Mouse (Mus musculus) liver, embryonic 16.5 days (tissue): ENCODE measurements around the gene Bysl. TPM values are rescaled to one million over a fixed set of nuclear protein-coding genes. Genes with fewer than 3 reads are reported as not detected.

Source experiments
- ATAC-seq: fragments of 200-750 bp; cut with Nextera tagmentation; 2 replicates; pipeline ENCODE4 v1.8.0; 2017; ENCODE audit warnings: low read depth, mild to moderate bottlenecking, moderate number of reproducible peaks, moderate library complexity
- H3K27ac ChIP-seq: fragments of 300-500 bp; sonication (generic); 2 replicates; pipeline ENCODE4 v1.5.1; 2014; ENCODE audit warnings: mild to moderate bottlenecking, low read length
- H3K27me3 ChIP-seq: fragments of 300-500 bp; sonication (generic); 2 replicates; pipeline ENCODE4 v1.6.1; 2014; ENCODE audit warnings: low read depth, low read length, mixed read lengths; ENCODE audit not compliant: control insufficient read depth, insufficient read depth
- H3K36me3 ChIP-seq: fragments of 300-500 bp; sonication (generic); 2 replicates; pipeline ENCODE4 v1.6.1; 2014; ENCODE audit warnings: mild to moderate bottlenecking; ENCODE audit not compliant: control insufficient read depth, insufficient read depth
- H3K4me1 ChIP-seq: fragments of 300-500 bp; sonication (generic); 2 replicates; pipeline ENCODE4 v1.6.1; 2014; ENCODE audit warnings: low read depth, low read length, mixed read lengths; ENCODE audit not compliant: control insufficient read depth
- H3K4me2 ChIP-seq: fragments of 300-500 bp; sonication (generic); 2 replicates; pipeline ENCODE4 v1.6.1; 2014; ENCODE audit warnings: low read depth, low read length, mixed read lengths
- H3K4me3 ChIP-seq: fragments of 300-500 bp; sonication (generic); 2 replicates; pipeline ENCODE4 v1.5.1; 2014; ENCODE audit warnings: low read depth, mild to moderate bottlenecking, low read length
- H3K9ac ChIP-seq: fragments of 300-500 bp; sonication (generic); 2 replicates; pipeline ENCODE4 v1.6.1; 2014; ENCODE audit warnings: low read depth, low read length
- H3K9me3 ChIP-seq: fragments of 300-500 bp; sonication (generic); replicated peaks from 2 replicates; pipeline ENCODE4 v1.6.1; 2016; ENCODE audit warnings: low read length; ENCODE audit not compliant: control insufficient read depth
- WGBS: fragments of 180-500 bp; shearing (Covaris S2); extraction: QIAGEN DNeasy Blood & Tissue Kit; methylation state at CpG from one replicate; pipeline ENCODE4 v1.1.7; 2014; ENCODE audit not compliant: insufficient replicate concordance; 5-methylcytosine and 5-hydroxymethylcytosine counted together
- polyA plus RNA-seq: library from polyadenylated mRNA; unstranded; fragments of >200 nt; fragmentation: Nextera tagmentation; extraction: Ambion mirVana; gene quantifications from 2 replicates; pipeline ENCODE4 v1.2.1, GENCODE M21; 2015

The Bysl gene
- polyA plus RNA-seq, 1 experiment from 2014 or later: 12.5 TPM

GRCm38 (mm10) chr17:47633999-47634770 lies 22.9 kb upstream of the Bysl start:
- ATAC-seq: no peak
- WGBS: 52% methylated on average over 7 of the region's 7 CpGs
- no peak overlapping the region for H3K4me2 ChIP-seq
- H3K9me3 ChIP-seq: no peaks in the 10 kb centered on the region
- H3K27me3 ChIP-seq: no peaks in the 10 kb centered on the region
- no peak overlapping the region for H3K27ac ChIP-seq
- peaks cover 21% of the 10 kb centered on the region for H3K4me1 ChIP-seq
- no peak overlapping the region for H3K4me3 ChIP-seq
- H3K9ac ChIP-seq: no peak overlapping the region
- H3K36me3 ChIP-seq: peaks cover 2% of the 10 kb centered on the region; the same call in 1 of the 2 replicates

GRCm38 (mm10) chr17:47632181-47632840 lies 21.0 kb upstream of the Bysl start:
- no peak overlapping the region for H3K4me3 ChIP-seq
- H3K9ac ChIP-seq: no peak overlapping the region
- H3K4me2 ChIP-seq: no peak overlapping the region
- peaks cover 2% of the 10 kb centered on the region; the same call in 1 of the 2 replicates for H3K36me3 ChIP-seq
- no peak for ATAC-seq
- H3K27ac ChIP-seq: no peak overlapping the region
- no peaks in the 10 kb centered on the region for H3K27me3 ChIP-seq
- WGBS: 71% methylated on average over 4 of the region's 4 CpGs
- H3K4me1 ChIP-seq: peaks cover 33% of the 10 kb centered on the region
- no peaks in the 10 kb centered on the region for H3K9me3 ChIP-seq

DNA sequence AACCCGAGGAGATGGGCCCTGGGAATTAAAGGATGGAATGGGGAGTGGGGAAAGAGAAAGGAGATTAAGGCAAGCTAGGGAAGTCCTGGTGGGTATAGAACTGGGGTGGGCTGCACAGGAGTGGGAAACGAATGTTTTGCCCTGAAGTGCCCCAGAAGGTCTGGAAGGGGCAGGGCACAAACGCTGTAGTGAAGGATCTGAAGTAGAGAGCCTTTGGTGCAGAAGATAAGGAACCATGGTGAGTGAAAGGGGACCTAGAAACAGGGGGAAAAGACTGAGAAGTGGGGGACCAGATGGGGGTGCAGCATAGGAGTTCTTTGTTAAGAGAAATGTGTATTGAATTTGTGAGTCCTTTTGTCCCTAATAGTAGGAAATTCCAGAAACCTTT lies 19.4 kb upstream of the Bysl start, which contains the start of gene Usp49:
Gene Usp49, plus strand, starts transcription at position 13 of the 388 bp plus-strand sequence.
- ATAC-seq: no peak; the same call in 1 of the 2 replicates
- Histone ChIP-seq H3K27ac (peak within 1 kb of the TSS; percentile 94), H3K4me1 (peaks cover 33% of the 10 kb centered on the region), H3K4me3 (peak within 1 kb of the TSS; percentile 82), H3K27me3 (no peaks in the 10 kb centered on the region), H3K9me3 (no peaks in the 10 kb centered on the region), H3K36me3 (peaks cover 4% of the 10 kb centered on the region; the same call in 1 of the 2 replicates), H3K9ac (peak within 1 kb of the TSS; percentile 88), H3K4me2 (peak within 1 kb of the TSS; percentile 100)
- WGBS: 3% methylated on average over 3 of the region's 3 CpGs

DNA sequence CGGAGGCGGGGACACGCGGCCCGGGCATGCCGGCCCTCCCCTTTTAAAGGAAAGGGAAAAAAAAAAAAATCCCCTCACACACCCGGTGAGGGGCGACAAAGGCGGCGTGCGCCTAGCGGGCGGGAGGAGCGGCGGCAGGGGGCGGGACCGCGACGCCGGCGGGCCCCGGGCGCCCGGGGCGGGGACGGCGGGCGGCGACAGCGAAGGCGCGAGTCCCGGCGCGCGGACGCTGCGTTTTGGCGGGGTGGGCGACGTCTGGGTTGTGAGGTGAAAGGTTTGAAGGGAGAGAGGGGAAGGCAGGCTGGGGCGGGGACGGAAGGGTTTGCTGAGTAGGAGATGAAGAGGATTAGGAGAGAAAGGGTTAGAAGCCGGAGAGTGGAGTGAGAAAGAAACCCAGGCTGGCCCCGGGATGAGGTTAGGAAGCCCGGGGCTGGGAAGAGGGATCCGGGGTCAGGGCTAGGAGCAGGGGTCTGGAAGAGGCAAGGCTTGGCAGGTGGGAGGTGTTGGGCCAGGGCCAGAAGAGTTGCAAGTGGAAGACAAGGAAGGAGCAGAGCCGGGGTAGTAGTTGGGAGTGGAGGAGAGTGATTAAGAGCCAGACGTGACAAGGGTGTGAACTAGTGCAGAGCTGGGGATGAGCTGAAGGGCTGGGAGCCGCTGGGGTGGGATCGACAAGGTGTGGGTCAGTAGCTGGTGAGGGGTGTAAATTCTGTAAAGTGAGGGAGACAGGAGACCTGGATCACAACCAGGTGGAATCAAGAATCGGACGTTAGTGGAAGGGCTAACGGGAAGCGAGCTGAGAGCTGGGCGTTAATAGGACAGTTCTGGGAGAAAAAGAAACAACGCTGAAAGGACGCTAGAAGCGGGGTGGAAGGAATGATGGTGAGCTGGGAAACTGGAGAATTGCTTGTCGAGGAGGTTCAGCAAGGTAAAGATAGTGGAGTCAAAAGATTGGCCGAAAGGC lies 18.7 kb upstream of the Bysl start:
- H3K9ac ChIP-seq: peak overlapping the region; percentile 88
- peak overlapping the region; percentile 82 for H3K4me3 ChIP-seq
- ATAC-seq: peak; percentile 65
- peak overlapping the region; percentile 100 for H3K4me2 ChIP-seq
- H3K27ac ChIP-seq: peak overlapping the region; percentile 94
- no peaks in the 10 kb centered on the region for H3K9me3 ChIP-seq
- H3K36me3 ChIP-seq: peaks cover 8% of the 10 kb centered on the region; the same call in 1 of the 2 replicates
- peaks cover 33% of the 10 kb centered on the region for H3K4me1 ChIP-seq
- H3K27me3 ChIP-seq: no peaks in the 10 kb centered on the region
- WGBS: under 1% methylated on average over 52 of the region's 61 CpGs

- H3K27ac ChIP-seq: peak overlapping the region; percentile 94
- H3K36me3 ChIP-seq: peaks cover 16% of the 10 kb centered on the region
- peak overlapping the region; percentile 88 for H3K9ac ChIP-seq
- peak overlapping the region; percentile 100 for H3K4me2 ChIP-seq
- under 1% methylated on average over 63 of the region's 63 CpGs for WGBS
- peaks cover 29% of the 10 kb centered on the region for H3K4me1 ChIP-seq
- peak overlapping the region; percentile 82 for H3K4me3 ChIP-seq
- H3K9me3 ChIP-seq: no peaks in the 10 kb centered on the region
- H3K27me3 ChIP-seq: no peaks in the 10 kb centered on the region
- ATAC-seq: peak; percentile 89
Measured at GRCm38 (mm10) chr17:47628851-47629676, 17.8 kb upstream of the Bysl start.

DNA sequence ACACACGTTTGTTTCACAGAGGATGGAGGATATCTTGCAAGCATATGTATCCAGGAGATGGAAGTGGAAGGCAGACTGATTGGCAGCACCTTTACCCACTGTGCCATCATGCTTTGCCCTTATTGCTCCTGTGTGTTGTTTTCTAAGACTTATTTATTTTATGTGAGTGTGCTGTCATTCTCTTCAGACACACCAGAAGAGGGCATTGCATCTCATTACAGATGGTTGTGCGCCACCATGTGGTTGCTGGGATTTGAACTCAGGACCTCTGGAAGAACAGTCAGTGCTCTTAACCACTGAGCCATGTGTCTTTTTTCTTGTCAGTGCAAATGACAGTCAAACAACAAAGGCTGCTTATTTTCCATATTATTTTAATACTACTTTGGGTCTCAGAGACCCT lies 16.5 kb upstream of the Bysl start:
- peak overlapping the region; percentile 88; the same call in 1 of the 2 replicates for H3K9ac ChIP-seq

GRCm38 (mm10) chr17:47626031-47626430 lies 14.7 kb upstream of the Bysl start:
- H3K4me3 ChIP-seq: no peak overlapping the region
- no peak overlapping the region for H3K9ac ChIP-seq
- no peak overlapping the region for H3K4me2 ChIP-seq
- no peak overlapping the region for H3K27ac ChIP-seq
- no peak for ATAC-seq
- peaks cover 35% of the 10 kb centered on the region for H3K36me3 ChIP-seq
- WGBS: 92% methylated on average over 5 of the region's 5 CpGs
- no peaks in the 10 kb centered on the region for H3K9me3 ChIP-seq
- H3K27me3 ChIP-seq: no peaks in the 10 kb centered on the region
- H3K4me1 ChIP-seq: peaks cover 20% of the 10 kb centered on the region

More for the DNA sequence above, 16.5 kb upstream of the Bysl start:
- Histone ChIP-seq H3K4me2 (peak overlapping the region; percentile 100), H3K36me3 (peaks cover 29% of the 10 kb centered on the region), H3K9me3 (no peaks in the 10 kb centered on the region), H3K27ac (peak overlapping the region; percentile 94), H3K27me3 (no peaks in the 10 kb centered on the region), H3K4me3 (peak overlapping the region; percentile 82), H3K4me1 (peaks cover 23% of the 10 kb centered on the region)
- WGBS: 66% methylated on average over 2 of the region's 2 CpGs
- ATAC-seq: no peak

GRCm38 (mm10) chr17:47625088-47625487 lies 13.8 kb upstream of the Bysl start:
- H3K9ac ChIP-seq: no peak overlapping the region
- no peak overlapping the region for H3K4me3 ChIP-seq
- H3K27me3 ChIP-seq: no peaks in the 10 kb centered on the region
- 97% methylated on average over 2 of the region's 2 CpGs for WGBS
- peaks cover 12% of the 10 kb centered on the region for H3K4me1 ChIP-seq
- no peaks in the 10 kb centered on the region for H3K9me3 ChIP-seq
- H3K36me3 ChIP-seq: peaks cover 38% of the 10 kb centered on the region
- no peak overlapping the region for H3K4me2 ChIP-seq
- ATAC-seq: no peak
- H3K27ac ChIP-seq: no peak overlapping the region
